Mouse (Mus musculus) spleen, adult 12 weeks (tissue): ENCODE data around the gene Gm10153.
"Not testable (repeated sequence)": the region's sequence is repeated elsewhere in the genome, so short reads cannot be mapped to it uniquely, and the experiment has no call there.

ENCODE experiments used
- DNase-seq: peaks from one replicate; pipeline ENCODE4 v3.0.0; 2022; ENCODE audit warnings: low spot score

Gene Gm10153

DNA sequence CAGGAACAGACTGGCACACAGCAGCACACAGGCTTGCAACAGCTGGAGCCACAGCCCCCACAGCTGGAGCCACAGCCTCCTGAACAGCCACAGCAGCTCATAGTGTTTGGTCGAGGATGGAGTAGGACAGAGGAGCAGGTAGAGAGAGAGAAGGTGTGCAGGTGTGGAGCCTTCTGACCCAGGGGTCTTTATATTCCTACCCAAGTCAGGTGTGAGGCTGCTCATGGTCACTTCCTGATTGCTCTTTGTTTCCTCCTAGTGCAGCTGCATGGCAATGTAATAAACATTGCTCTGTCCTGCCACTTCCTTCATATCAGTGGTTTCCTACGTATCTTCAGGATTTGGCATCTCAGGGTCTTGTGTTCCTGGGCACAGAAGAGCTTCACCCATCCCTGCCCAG, at the start of gene Gm10153:
TSS of gene Gm10153 (minus strand) at position 101 of the 400 bp plus-strand sequence.
- no peak for DNase-seq

DNA sequence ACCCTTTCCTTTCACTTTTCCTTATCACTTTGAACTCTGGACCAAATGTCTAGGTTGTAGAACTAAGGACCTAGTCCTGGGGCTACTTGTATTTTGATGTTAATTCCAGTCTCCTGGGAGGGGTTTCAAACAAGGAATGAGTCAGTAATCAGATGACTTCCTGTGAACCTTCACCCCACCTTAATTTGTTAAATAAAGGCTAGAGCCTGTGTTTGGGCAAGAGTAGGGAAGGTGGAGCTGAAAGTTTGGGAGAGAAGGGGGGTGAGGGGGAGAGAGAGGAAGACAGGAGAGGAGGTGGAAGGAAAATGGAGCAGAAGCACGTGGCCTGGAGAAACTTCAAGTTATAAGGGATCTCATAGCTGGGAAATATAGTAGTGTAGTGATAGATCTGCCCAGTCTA, 41.4 kb upstream of the Gm10153 start:
- DNase-seq = no peak

DNA sequence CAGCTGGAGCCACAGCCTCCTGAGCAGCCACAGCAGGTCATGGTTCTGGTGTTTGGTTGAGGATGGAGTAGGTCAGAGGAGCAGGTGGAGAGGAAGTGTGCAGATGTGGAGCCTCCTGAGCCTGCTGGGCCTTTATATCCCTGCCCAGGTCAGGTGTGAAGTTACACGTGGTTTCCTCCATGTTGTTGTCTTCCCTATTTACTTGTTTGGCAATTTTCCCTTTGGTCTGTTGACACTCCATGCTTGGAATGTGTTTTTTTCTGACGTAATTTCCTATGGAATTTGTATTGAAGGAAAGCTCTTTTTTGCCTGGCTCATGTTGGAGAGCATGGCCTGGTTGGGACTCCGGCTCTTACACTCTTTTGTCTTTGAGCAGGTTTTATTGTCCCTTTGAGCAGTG, 39.7 kb upstream of the Gm10153 start, which contains the start of gene Krtap5-5:
TSS of gene Krtap5-5 (minus strand) at position 101 of the 400 bp plus-strand sequence.
- DNase-seq = not testable (repeated sequence)

DNA sequence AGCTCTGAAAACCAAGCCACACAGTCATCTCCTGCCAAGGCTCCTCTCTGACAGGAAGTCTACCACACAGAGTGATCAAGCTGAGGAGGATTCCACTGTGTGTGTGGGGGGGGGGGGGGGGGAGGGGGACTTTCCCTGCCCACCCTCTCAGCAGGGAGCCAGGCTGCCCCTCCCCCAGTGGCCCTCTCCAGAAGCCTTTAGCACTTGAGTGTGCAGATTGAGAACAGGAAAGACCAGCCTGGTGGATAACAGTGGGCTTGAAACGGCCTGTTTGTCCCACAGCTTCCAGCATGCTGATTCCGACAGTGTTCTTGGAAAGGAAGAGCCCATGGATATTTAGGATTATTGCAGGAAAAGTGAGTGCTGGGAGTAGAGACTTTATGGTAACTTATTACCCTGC, 34.3 kb upstream of the Gm10153 start:
- no peak for DNase-seq

DNA sequence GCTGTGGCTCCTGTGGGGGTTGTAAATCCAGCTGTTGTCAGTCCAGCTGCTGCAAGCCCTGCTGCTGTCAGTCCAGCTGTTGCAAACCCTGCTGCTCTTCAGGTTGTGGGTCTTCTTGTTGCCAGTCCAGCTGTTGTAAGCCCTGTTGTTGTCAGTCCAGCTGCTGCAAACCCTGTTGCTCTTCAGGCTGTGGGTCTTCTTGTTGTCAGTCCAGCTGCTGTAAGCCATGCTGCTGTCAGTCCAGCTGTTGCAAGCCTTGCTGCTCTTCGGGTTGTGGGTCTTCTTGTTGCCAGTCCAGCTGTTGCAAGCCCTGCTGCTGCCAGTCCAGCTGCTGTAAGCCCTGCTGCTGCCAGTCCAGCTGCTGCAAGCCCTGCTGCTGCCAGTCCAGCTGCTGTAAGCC, 21.9 kb upstream of the Gm10153 start:
- DNase-seq = not testable (repeated sequence)

DNA sequence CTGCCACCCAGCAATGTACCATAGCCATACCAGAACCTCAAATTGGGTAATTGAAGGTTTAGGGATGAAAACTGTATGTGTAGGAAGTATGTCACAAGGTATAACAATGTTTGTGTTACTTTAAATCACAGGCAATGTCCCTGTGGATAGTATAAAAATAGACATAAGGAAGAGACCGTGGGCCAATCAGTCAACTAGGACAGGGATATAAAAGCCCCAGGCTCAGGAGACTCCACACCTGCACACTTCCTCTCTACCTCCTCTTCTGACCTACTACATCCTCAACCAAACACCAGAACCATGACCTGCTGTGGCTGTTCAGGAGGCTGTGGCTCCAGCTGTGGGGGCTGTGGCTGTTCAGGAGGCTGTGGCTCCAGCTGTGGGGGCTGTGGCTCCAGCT, 21.4 kb upstream of the Gm10153 start, which contains the start of gene Gm7579:
TSS of gene Gm7579 (plus strand) at position 301 of the 400 bp plus-strand sequence.
- no peak for DNase-seq

DNA sequence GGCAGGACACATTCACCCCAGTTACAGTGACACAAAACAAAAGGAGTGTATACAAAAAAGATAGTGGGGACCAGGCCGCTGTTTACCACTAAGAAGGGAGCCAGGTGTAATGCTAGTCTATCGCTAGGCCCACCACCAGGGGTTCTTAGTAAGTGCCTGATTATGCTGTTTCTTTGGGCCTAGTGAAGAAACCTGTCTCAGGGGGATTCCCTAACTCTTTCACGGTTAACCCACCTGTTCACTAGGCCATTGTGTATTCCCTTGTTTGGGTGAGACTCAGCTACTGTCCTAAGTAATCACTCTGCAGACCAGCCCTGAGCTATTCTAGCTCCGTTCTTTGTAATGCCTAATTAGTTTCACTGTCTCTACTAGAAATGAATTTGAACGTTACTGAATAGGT, 16.7 kb upstream of the Gm10153 start:
- not testable (repeated sequence) for DNase-seq

DNA sequence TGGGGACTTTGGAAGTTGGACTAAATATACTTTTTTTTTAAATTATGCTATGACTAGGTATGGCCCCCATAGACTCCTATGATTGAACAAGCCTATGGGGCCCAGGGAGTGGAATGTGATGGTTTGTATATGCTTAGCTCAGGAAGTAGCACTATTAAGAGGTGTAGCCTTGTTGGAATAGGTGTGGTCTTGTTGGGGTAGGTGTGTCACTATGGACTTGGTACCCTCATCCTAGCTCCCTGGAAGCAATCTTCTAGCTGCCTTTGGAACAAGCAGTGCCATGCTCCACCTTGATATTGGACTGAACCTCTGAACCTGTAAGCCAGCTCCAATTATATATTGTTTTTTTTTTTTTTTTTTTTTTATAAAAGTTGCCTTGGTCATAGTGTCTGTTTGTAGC, 15.3 kb upstream of the Gm10153 start:
- DNase-seq = no peak

DNA sequence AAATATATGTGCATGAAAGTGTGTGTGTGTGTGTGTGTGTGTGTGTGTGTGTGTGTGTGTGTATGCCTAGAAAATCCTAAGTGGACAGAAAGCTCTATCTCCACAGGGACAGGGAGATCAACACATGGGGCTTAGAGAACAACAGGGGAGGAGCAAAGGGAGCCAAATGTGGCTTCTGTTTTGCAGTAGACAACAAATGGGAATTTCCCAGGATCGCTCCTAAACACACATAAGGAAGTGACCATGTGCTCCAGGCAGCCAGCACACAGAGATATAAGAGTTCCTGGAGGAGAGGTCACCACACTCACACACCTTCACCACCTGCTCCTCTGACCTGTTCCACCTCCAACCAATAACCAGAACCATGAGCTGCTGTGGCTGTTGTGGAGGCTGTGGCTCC, 10.9 kb upstream of the Gm10153 start, which contains the start of gene Krtap5-3:
TSS of gene Krtap5-3 (plus strand) at position 301 of the 400 bp plus-strand sequence.
- DNase-seq = no peak

DNA sequence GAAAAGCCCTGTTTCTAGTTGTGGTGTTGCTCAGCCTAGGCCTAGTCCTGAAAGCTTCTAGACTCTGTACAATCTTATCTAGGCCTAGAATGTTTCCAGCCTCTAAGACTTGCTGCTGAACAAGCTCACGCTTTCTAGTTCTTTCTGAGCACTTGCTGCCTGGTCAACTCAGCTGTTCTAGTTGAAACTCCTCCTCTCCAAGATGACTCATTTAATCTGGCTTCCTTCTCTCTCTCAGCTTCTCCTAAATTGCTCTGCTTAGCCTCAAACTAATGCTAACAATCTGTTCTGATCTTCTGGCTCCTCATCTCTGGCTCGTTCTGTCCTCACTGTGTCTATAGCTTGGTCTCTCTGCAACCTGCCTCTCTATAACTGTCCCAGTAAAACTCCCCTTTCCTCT, 8.6 kb upstream of the Gm10153 start:
- DNase-seq = no peak

DNA sequence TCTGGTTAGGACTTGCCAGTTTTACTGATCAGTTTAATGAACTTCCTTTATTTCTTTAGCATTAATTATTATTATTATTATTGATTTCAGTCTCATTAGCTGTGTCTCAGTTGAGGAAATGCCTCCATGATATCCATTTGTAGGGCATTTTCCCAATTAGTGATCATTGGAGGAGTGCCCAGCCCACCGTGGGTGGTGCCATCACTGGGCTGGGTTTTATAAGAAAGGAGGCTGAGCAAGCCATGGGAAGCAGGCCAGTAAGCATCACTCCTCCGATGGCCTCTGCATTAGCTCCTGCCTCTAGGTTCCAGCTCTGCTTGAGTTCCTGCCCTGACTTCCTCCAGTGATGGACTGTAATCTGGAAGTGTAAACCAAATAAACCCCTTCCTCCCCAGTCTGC, 2.0 kb downstream of the Gm10153 start:
- DNase-seq = no peak

DNA sequence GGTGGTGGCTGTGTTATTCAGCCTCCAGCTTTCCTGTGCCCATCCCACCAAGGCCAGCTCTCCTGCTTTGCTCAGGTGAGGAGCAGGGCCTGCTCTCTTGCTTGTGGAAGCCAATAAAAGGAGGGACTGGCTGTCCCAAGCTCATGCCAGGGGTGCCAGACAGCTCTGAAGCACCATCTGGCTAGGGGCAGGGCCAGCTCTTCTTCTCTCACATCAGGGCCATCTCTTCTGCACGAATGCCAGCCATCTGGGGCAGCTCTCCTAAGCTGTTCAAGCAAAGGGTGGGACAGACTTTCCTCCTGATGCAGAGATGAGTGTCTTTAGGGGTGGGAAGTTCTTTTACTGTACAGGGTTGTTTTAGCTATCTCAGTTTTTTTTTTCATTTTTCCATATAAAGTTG, 9.2 kb downstream of the Gm10153 start:
- no peak for DNase-seq

DNA sequence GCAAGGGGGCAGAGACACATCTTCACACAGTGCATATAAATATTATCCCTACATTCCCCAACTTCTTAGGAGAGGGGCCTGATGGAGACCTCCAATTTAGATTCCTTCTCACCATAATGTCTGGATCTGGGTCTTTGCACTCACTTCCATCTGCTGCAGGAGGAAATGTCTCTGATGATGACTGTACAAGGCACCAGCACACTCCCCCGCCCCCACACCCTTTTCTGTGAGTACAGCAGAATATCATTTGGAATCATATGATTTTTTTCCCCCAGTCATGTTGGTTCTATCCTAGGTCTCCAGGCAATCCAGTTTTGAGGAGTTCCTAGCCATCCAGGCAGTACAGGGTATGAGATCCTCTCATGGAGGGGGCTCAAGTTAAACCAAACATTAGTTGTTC, 11.5 kb downstream of the Gm10153 start:
- DNase-seq = no peak

DNA sequence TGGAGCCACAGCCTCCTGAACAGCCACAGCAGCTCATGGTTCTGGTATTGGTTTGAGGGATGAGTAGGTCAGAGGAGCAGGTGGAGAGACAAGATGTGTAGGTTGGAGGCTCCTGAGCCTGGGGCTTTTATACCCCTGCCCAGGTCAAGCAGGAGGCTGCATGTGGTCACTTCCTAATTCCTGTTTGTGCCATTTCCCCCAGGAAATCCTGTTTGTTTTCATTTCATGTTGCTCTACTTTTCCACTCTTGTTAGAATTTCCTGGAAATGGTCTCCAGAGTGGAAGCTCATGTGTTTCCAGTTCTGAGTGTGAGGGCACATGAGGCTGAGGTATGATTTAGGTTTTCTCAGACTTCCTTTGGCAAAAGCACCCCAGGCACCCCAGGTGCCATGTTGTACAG, 14.3 kb downstream of the Gm10153 start, which contains the start of gene Krtap5-2:
TSS of gene Krtap5-2 (minus strand) at position 101 of the 400 bp plus-strand sequence.
- DNase-seq = not testable (repeated sequence)

DNA sequence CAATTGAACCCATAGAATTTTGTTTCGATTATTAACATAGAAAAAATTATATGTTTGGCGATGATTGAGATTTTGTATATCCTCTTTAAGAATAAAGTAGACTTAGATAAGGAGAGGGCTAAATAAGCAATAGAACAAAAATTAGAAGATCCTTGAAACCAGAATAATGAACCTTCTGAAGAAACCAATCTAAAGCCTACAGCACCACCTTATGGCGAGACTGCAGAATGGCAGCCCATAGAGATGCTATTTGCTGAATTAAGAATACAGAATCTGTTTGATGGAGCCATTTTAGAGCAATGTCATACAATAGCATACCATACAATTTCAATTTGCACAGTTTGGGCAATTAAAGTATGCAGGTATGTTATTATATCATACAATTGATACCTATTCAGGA, 20.4 kb downstream of the Gm10153 start:
- DNase-seq = no peak

DNA sequence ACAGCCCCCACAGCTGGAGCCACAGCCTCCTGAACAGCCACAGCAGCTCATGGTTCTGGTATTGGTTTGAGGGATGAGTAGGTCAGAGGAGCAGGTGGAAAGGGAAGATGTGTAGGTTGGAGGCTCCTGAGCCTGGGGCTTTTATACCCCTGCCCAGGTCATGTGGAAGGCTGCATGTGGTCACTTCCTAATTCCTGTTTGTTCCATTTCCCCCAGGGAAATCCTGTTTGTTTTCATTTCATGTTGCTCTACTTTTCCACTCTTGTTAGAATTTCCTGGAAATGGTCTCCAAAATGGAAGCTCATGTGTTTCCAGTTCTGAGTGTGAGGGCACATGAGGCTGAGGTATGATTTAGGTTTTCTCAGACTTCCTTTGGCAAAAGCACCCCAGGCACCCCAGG, 24.6 kb downstream of the Gm10153 start, which contains the start of gene Gm4553:
TSS of gene Gm4553 (minus strand) at position 101 of the 400 bp plus-strand sequence.
- not testable (repeated sequence) for DNase-seq

DNA sequence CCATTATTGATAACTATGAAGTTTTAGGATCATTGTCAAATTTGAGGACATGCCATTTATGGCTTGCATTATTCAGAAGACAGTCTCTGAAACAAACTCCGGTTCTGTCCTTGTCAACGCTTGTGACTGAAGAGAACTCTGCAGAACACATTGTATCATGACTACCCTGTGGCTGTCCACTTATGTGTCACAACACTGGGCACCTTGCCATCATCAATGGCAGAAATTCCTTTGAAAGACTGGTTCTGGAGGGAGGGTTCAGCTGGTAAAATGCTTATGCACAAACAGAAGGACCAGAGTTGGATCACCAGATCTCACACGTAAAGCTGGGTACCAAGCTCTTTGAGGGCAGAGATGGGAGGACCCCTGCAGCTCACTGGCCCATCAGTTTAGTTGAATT, 30.8 kb downstream of the Gm10153 start:
- DNase-seq = no peak

DNA sequence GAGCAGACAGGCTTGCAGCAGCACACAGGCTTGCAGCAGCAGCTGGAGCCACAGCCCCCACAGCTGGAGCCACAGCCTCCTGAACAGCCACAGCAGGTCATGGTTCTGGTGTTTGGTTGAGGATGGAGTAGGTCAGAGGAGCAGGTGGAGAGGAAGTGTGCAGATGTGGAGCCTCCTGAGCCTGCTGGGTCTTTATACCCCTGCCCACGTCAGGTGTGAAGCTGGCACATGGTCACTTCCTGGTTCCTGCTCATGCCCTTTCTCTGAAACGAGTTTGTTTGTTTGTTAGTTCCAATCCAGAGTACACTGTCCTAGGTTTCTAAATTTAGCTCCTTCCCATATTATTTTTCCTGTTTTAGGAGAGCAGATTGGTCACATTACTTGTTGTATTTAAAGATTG, 33.2 kb downstream of the Gm10153 start, which contains the start of gene Gm29735:
TSS of gene Gm29735 (minus strand) at position 101 of the 400 bp plus-strand sequence.
- DNase-seq = not testable (repeated sequence)

DNA sequence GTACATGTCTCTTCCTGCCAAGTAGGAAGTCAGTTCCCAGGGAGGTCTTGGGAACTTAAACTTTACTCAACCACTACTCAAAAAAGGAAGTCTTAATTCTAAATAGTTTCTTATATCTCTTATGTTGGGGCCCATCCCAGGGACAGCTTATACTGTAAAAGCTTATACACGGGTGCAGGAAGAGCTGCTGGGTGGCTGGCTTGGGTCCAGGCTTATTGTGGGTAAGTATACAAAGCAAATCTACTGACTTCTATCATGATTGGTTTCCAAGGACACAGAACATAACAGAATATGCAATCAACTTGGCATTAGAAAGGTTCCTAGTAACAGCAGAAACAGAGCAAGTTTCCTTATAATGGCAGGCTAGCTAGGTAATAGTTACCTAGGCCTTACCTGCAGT, 34.9 kb downstream of the Gm10153 start:
- DNase-seq = no peak

DNA sequence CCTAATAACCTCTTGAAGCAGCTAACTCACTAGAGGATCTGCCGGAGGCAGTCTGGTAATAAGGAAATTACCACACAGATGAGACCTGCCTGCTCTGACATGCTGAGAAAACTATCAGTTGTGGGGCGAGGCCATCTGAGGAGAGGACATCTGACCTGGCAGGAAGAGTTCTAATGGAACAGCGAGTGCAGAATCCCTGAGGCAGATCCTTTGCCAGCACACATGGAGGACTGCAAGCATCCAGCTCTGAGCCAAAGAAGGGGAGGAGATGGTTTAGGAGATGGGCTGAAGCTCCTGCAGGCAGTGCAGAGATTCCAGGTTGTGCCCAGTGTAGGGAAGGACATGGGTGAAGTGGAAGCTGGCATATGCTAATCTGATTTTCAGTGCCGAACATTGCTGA, 38.0 kb downstream of the Gm10153 start:
- no peak for DNase-seq

DNA sequence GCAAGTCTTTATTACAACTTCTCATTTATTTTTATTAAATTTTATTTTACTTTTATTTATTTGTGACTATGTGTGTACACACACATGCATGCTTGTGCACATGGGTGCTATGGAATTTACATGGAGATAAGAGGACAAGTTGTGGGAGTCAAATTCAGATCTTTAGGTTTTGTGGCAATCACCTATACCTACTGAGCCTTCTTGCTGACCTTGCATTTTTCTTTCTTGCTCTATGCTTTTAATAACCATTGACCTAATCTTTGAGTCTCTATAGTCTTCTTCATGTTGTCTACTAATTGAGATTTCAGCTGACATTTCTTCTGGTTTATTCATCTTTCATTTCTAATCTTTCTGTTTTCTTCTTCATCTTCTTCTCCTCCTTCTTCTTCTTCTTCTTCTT, 41.6 kb downstream of the Gm10153 start:
- no peak for DNase-seq

DNA sequence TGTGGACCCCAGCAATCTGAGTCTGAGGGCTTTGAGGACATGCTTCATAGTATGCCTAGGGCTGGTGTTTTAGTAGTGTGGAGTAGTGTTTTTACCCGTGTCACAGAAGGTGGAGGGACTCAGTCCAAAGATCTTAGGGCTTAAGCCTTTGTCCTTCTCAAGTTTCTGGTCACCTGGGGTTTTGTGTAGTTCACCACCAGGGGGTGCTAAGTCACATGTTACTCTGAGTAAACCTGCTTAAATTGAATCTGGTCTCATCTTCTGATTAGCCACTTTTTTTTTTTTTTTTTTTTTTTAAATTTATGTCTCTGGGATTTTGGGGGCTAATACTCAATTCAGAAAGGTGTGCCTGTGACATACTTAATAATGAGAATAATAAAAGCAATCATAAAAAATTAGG, 44.2 kb downstream of the Gm10153 start:
- no peak for DNase-seq

DNA sequence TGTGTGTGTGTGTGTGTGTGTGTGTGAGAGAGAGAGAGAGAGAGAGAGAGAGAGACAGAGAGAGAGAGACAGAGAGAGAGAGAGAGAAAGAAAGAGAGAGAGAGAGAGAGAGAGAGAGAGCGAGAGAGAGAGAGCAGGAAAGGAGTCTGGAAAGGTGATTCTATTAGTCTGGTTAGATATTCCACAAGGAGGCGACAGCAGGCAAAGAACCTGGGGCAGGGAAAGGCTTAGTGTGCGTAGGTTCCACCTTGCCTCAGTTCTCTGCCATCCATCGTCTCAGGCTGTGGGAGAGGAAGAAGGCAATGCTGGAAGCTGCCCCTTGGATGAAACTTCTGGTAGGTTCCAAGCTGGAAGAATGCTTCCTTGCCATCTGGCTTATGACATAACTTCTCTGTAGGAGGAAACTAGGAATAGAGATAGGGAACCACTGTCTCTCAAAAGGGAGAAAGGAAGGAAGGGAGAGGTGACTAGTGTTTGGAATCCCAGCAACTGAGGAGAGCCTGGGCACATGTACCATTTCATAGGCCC, 44.7 kb downstream of the Gm10153 start:
- DNase-seq = no peak

DNA sequence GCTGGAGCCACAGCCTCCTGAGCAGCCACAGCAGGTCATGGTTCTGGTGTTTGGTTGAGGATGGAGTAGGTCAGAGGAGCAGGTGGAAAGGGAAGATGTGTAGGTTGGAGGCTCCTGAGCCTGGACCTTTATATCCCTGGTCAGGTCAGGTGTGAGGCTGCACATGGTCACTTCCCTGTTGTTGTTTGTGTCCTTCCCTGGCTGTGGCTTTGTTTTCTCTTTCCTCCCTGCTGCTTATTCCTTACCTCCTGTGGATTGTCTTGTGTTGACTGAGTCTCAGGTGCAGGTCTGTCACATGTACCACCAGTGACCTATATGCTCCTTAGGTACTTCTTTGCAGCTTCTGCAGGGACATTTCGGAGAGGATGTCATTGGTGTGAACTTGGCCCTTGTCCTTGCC, 45.7 kb downstream of the Gm10153 start, which contains the start of gene Gm45337:
TSS of gene Gm45337 (minus strand) at position 101 of the 400 bp plus-strand sequence.
- no peak for DNase-seq
